Mouse (Mus musculus): ENCODE results near the gene Zkscan7. TPM values are rescaled to one million over a fixed set of nuclear protein-coding genes. Genes with fewer than 3 reads are reported as not detected.

Zkscan7 gene
- polyA plus RNA-seq, 1 experiment from 2014 or later = 2.5 TPM

DNA sequence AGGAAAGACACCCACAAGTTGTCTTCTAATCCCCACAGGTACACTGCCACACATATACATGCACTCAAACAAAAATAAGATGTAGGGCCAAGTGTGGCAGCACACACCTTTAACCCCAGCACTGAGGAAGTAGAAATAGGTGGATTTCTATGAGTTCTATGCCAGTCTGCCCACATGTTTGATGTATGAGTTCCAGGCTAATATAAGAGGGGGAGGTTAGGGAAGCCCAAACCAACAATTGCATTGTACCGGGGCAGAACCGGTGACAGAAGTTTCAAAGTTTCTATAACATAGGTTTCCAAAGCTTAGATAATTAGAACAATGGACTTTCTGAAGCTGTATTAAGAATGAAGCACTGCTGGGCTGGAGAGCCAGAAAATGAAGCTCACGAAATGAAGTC, 20.6 kb upstream of the Zkscan7 start:
- Histone ChIP-seq H3K4me1 (ENCODE audit: insufficient read depth) (0 out of 2 replicates have a peak, but pooled peaks cover 4% of the 10 kb centered on the region), H3K27ac (ENCODE audit: low read depth) (no peak overlapping the region), H3K4me3 (ENCODE audit: low read depth, low read length) (peak overlapping the region; percentile 82), H3K36me3 (ENCODE audit: insufficient read depth) (peaks cover 29% of the 10 kb centered on the region), H3K4me2 (peak overlapping the region; percentile 73), H3K9ac (peak overlapping the region; percentile 93), H3K27me3 (ENCODE audit: insufficient read depth, low read length) (no peaks in the 10 kb centered on the region), H3K9me3 (ENCODE audit: low read depth, low read length) (peaks cover 14% of the 10 kb centered on the region; the same call in 1 of the 2 replicates)
- no peak for TF ChIP-seq CTCF (IDR thresholded peaks at IDR 0.05; ENCODE audit: low read depth)
- DNase-seq (no peak), ATAC-seq (ENCODE audit: insufficient read depth) (no peak)
- 49% methylated on average over 3 of the region's 3 CpGs for WGBS

DNA sequence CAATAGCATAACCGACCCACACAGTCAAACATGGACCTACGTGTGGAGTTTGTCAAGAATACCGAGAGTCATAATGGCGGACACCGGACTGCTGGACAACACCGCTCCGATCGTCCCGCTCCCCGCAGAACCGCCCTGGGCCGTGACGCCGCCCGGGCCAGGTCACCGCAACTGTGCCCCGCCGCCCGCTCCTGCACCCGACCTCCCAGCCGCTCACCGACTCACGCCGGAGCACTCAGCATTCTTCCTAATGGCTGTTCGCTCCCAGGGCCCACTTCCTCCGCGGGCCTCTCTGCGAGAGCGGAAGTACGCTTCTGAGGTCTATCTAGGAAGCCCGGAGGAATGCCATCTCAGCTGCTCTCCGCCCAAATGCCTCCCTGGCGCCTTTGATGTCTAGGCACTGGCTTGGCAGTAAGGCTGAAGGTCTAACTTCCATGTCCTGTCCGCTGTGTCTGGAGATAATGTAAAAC, 19.8 kb upstream of the Zkscan7 start, which contains the start of gene Zfp445:
Gene Zfp445 (minus strand): TSS at position 310 of the 470 bp plus-strand sequence.
- Histone ChIP-seq H3K4me3 (ENCODE audit: low read depth, low read length) (peak within 1 kb of the TSS; percentile 82), H3K9ac (peak within 1 kb of the TSS; percentile 93), H3K27ac (ENCODE audit: low read depth) (peak within 1 kb of the TSS; percentile 86; the same call in 1 of the 2 replicates), H3K27me3 (ENCODE audit: insufficient read depth, low read length) (no peaks in the 10 kb centered on the region), H3K4me1 (ENCODE audit: insufficient read depth) (0 out of 2 replicates have a peak, but pooled peaks cover 4% of the 10 kb centered on the region), H3K9me3 (ENCODE audit: low read depth, low read length) (peaks cover 5% of the 10 kb centered on the region; the same call in 1 of the 2 replicates), H3K36me3 (ENCODE audit: insufficient read depth) (peaks cover 20% of the 10 kb centered on the region), H3K4me2 (peak within 1 kb of the TSS; percentile 73)
- DNase-seq (peak; percentile 96), ATAC-seq (ENCODE audit: insufficient read depth) (peak; percentile 96)
- 1% methylated on average over 34 of the region's 34 CpGs for WGBS
- TF ChIP-seq CTCF (IDR thresholded peaks at IDR 0.05; ENCODE audit: low read depth) = no peak

- H3K9me3 ChIP-seq (ENCODE audit: low read depth, low read length) = peaks cover under 1% of the 10 kb centered on the region; the same call in 1 of the 2 replicates
- 77% methylated on average over 4 of the region's 4 CpGs for WGBS
- H3K9ac ChIP-seq = peak overlapping the region; percentile 93
- H3K27me3 ChIP-seq (ENCODE audit: insufficient read depth, low read length) = no peaks in the 10 kb centered on the region
- H3K36me3 ChIP-seq (ENCODE audit: insufficient read depth) = peaks cover 16% of the 10 kb centered on the region
- H3K27ac ChIP-seq (ENCODE audit: low read depth) = peak overlapping the region; percentile 46; the same call in 1 of the 2 replicates
- H3K4me3 ChIP-seq (ENCODE audit: low read depth, low read length) = peak overlapping the region; percentile 82
- DNase-seq (no peak), ATAC-seq (ENCODE audit: insufficient read depth) (peak; percentile 38)
- H3K4me1 ChIP-seq (ENCODE audit: insufficient read depth) = 0 out of 2 replicates have a peak, but pooled peaks cover 4% of the 10 kb centered on the region
- H3K4me2 ChIP-seq = peak overlapping the region; percentile 59
- TF ChIP-seq CTCF (IDR thresholded peaks at IDR 0.05; ENCODE audit: low read depth) = no peak
These were observed 19.3 kb upstream of the Zkscan7 start for GRCm38 (mm10) chr9:122866192-122866591.

- no peak for ATAC-seq (ENCODE audit: insufficient read depth)
- Histone ChIP-seq H3K27ac (ENCODE audit: low read depth) (no peak overlapping the region), H3K27me3 (ENCODE audit: insufficient read depth, low read length) (no peaks in the 10 kb centered on the region), H3K4me3 (ENCODE audit: low read depth, low read length) (no peak overlapping the region), H3K9me3 (ENCODE audit: low read depth, low read length) (no peaks in the 10 kb centered on the region), H3K4me1 (ENCODE audit: insufficient read depth) (no peaks in the 10 kb centered on the region), H3K4me2 (no peak overlapping the region), H3K9ac (no peak overlapping the region), H3K36me3 (ENCODE audit: insufficient read depth) (no peaks in the 10 kb centered on the region)
- WGBS = 84% methylated on average over 4 of the region's 4 CpGs
- TF ChIP-seq CTCF (IDR thresholded peaks at IDR 0.05; ENCODE audit: low read depth) = no peak
- no peak for DNase-seq
These were observed 12.9 kb upstream of the Zkscan7 start for GRCm38 (mm10) chr9:122872595-122872994.

DNA sequence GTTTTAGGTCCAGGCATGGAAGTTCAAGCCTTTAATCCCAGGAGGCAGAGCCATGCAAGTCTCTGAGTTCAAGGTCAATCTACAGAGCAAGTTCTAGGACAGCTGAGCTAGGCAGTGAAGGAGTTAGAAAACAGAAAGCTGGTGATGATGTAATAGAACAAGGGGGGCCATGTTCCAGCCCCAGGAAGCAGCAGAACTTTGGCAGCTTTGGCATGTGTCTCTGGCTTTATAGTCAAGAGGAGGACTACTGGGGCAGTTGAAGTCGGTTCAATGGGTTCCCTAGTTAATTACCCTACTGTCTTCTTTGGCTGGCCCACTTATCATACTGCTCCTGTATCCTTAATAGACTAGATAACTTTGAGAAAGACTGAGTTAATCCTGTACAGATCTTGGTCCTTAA, 10.8 kb upstream of the Zkscan7 start:
- WGBS = 54% methylated on average over 1 of the region's 1 CpGs

GRCm38 (mm10) chr9:122875145-122875544, 10.3 kb upstream of the Zkscan7 start:
- H3K27me3 ChIP-seq (ENCODE audit: insufficient read depth, low read length) = no peaks in the 10 kb centered on the region
- H3K27ac ChIP-seq (ENCODE audit: low read depth) = no peak overlapping the region
- ATAC-seq (ENCODE audit: insufficient read depth) (no peak), DNase-seq (no peak)
- WGBS = 88% methylated on average over 2 of the region's 2 CpGs
- H3K9ac ChIP-seq = no peak overlapping the region
- no peaks in the 10 kb centered on the region for H3K9me3 ChIP-seq (ENCODE audit: low read depth, low read length)
- H3K4me2 ChIP-seq = no peak overlapping the region
- H3K36me3 ChIP-seq (ENCODE audit: insufficient read depth) = no peaks in the 10 kb centered on the region
- no peak overlapping the region for H3K4me3 ChIP-seq (ENCODE audit: low read depth, low read length)
- H3K4me1 ChIP-seq (ENCODE audit: insufficient read depth) = no peaks in the 10 kb centered on the region
- TF ChIP-seq CTCF (IDR thresholded peaks at IDR 0.05; ENCODE audit: low read depth) = no peak

More for the DNA sequence above, 10.8 kb upstream of the Zkscan7 start:
- H3K27ac ChIP-seq (ENCODE audit: low read depth) = no peak overlapping the region
- no peaks in the 10 kb centered on the region for H3K36me3 ChIP-seq (ENCODE audit: insufficient read depth)
- no peak for ATAC-seq (ENCODE audit: insufficient read depth)
- no peak for DNase-seq
- H3K9me3 ChIP-seq (ENCODE audit: low read depth, low read length) = no peaks in the 10 kb centered on the region
- no peaks in the 10 kb centered on the region for H3K4me1 ChIP-seq (ENCODE audit: insufficient read depth)
- H3K27me3 ChIP-seq (ENCODE audit: insufficient read depth, low read length) = no peaks in the 10 kb centered on the region
- no peak overlapping the region for H3K4me2 ChIP-seq
- TF ChIP-seq CTCF (IDR thresholded peaks at IDR 0.05; ENCODE audit: low read depth) = no peak
- no peak overlapping the region for H3K9ac ChIP-seq
- H3K4me3 ChIP-seq (ENCODE audit: low read depth, low read length) = no peak overlapping the region

- H3K9me3 ChIP-seq (ENCODE audit: low read depth, low read length) = peaks cover 8% of the 10 kb centered on the region; the same call in 1 of the 2 replicates
- H3K4me3 ChIP-seq (ENCODE audit: low read depth, low read length) = peak overlapping the region; percentile 81
- H3K27me3 ChIP-seq (ENCODE audit: insufficient read depth, low read length) = no peaks in the 10 kb centered on the region
- peak; percentile 82 for DNase-seq
- no peak for TF ChIP-seq CTCF (IDR thresholded peaks at IDR 0.05; ENCODE audit: low read depth)
- WGBS = 6% methylated on average over 54 of the region's 54 CpGs
- peak; percentile 86 for ATAC-seq (ENCODE audit: insufficient read depth)
- peak overlapping the region; percentile 84 for H3K9ac ChIP-seq
- H3K27ac ChIP-seq (ENCODE audit: low read depth) = 0 out of 2 replicates have a peak overlapping the region, but pooled peaks have one; percentile 50
- peaks cover 3% of the 10 kb centered on the region; the same call in 1 of the 2 replicates for H3K4me1 ChIP-seq (ENCODE audit: insufficient read depth)
- H3K4me2 ChIP-seq = peak overlapping the region; percentile 87
- H3K36me3 ChIP-seq (ENCODE audit: insufficient read depth) = peaks cover 9% of the 10 kb centered on the region; the same call in 1 of the 2 replicates
These were observed 1.1 kb downstream of the Zkscan7 start for GRCm38 (mm10) chr9:122886372-122887179.

Data from lung, embryonic 14.5 days (tissue).